Mouse (Mus musculus) lung, embryonic 15.5 days (tissue): Measurements from ENCODE around the gene Pitpnm2. TPM values are rescaled to one million over a fixed set of nuclear protein-coding genes. Genes with fewer than 3 reads are reported as not detected.

Experiments used
- ATAC-seq: fragments of 200-750 bp; cut with Nextera tagmentation; 2 replicates; pipeline ENCODE4 v1.8.0; 2017; ENCODE audit warnings: moderate number of reproducible peaks, borderline replicate concordance; ENCODE audit not compliant: low FRiP score, low TSS enrichment; ENCODE audit errors: extremely low read depth
- H3K27ac ChIP-seq: fragments of 300-500 bp; sonication (generic); 2 replicates; pipeline ENCODE4 v1.5.1; 2015; ENCODE audit warnings: moderate library complexity, mild to moderate bottlenecking, inconsistent platforms
- H3K27me3 ChIP-seq: fragments of 300-500 bp; sonication (generic); 2 replicates; pipeline ENCODE4 v1.6.1; 2015; ENCODE audit warnings: inconsistent platforms
- H3K36me3 ChIP-seq: fragments of 300-500 bp; sonication (generic); 2 replicates; pipeline ENCODE4 v1.6.1; 2015; ENCODE audit warnings: inconsistent platforms
- H3K4me1 ChIP-seq: fragments of 300-500 bp; sonication (generic); 2 replicates; pipeline ENCODE4 v1.6.1; 2015; ENCODE audit warnings: inconsistent platforms
- H3K4me2 ChIP-seq: fragments of 300-500 bp; sonication (generic); 2 replicates; pipeline ENCODE4 v1.6.1; 2015; ENCODE audit warnings: inconsistent platforms, mild to moderate bottlenecking, moderate library complexity
- H3K4me3 ChIP-seq: fragments of 300-500 bp; sonication (generic); 2 replicates; pipeline ENCODE4 v1.5.1; 2015; ENCODE audit warnings: mild to moderate bottlenecking, inconsistent platforms
- H3K9ac ChIP-seq: fragments of 300-500 bp; sonication (generic); 2 replicates; pipeline ENCODE4 v1.6.1; 2015; ENCODE audit warnings: inconsistent platforms
- H3K9me3 ChIP-seq: fragments of 300-500 bp; sonication (generic); 2 replicates; pipeline ENCODE4 v1.6.1; 2016; ENCODE audit warnings: inconsistent platforms
- WGBS: fragments of 180-500 bp; shearing (Covaris S2); methylation state at CpG from one replicate; pipeline ENCODE4 v1.1.7; 2015; 5-methylcytosine and 5-hydroxymethylcytosine counted together
- polyA plus RNA-seq: library from polyadenylated mRNA; unstranded; fragments of >200 nt; fragmentation: Nextera tagmentation; extraction: Ambion mirVana; gene quantifications from 2 replicates; pipeline ENCODE4 v1.2.1, GENCODE M21; 2015

The Pitpnm2 gene
- polyA plus RNA-seq, 1 experiment from 2014 or later, result 6.7 TPM

DNA sequence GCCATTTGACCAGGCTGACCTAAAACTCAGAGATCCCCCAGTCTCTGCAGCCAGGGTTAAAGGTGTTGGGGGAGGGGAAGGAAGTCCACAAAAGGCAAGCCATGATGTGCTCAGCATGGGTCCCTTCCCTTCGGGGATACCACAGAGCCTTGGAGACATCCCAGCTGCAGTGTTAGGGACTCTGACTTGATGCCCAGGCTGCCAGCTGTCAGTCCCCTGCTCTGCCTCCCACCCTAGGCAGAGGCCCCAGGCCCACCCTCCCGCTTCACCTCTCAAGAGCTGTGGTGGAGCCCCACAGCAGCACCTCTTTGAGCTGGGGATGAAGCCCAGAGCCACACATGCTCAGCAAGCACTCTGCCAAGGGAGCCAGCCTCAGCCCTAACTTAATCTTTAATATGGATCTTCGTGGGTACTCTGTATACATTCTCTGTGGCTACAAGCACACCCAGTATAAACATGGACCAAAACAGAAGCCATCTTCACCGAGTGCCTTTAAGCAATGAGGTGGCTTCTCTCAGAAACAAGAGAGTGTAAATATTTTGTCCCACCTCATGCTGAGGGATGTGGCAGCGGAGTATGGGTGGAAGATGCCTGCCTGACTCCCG, 171.6 kb downstream of the Pitpnm2 start:
- no peak for ATAC-seq
- Histone ChIP-seq H3K27ac (no peak overlapping the region), H3K27me3 (no peaks in the 10 kb centered on the region), H3K4me1 (peaks cover 34% of the 10 kb centered on the region), H3K9me3 (no peaks in the 10 kb centered on the region), H3K4me3 (no peak overlapping the region), H3K36me3 (no peaks in the 10 kb centered on the region), H3K9ac (no peak overlapping the region), H3K4me2 (no peak overlapping the region)
- WGBS, result 50% methylated on average over 6 of the region's 6 CpGs

DNA sequence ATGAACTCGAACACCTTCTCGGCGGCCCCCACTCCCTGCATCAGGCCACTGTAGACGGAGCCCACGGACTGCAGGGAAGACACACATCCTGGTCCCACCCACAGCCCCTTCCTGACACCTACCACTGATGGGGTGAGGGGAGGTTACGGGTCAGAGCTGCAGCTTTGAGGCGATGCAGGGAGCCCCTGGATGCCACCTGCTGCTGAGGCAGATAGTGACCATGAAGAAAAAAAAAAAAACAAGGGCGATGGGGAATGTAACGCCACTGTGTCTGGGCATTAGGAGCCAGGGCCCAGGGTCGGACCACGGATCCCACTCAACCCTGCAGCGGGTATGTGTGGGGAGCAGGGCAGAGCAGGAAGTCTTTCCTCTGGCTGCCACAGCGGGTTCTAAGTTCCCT, 172.3 kb downstream of the Pitpnm2 start:
- H3K36me3 ChIP-seq, result no peaks in the 10 kb centered on the region
- H3K27me3 ChIP-seq, result no peaks in the 10 kb centered on the region
- no peak for ATAC-seq
- H3K4me3 ChIP-seq, result no peak overlapping the region
- H3K27ac ChIP-seq, result no peak overlapping the region
- WGBS, result 78% methylated on average over 13 of the region's 13 CpGs
- H3K9ac ChIP-seq, result no peak overlapping the region
- no peaks in the 10 kb centered on the region for H3K9me3 ChIP-seq
- peaks cover 34% of the 10 kb centered on the region for H3K4me1 ChIP-seq
- no peak overlapping the region for H3K4me2 ChIP-seq

DNA sequence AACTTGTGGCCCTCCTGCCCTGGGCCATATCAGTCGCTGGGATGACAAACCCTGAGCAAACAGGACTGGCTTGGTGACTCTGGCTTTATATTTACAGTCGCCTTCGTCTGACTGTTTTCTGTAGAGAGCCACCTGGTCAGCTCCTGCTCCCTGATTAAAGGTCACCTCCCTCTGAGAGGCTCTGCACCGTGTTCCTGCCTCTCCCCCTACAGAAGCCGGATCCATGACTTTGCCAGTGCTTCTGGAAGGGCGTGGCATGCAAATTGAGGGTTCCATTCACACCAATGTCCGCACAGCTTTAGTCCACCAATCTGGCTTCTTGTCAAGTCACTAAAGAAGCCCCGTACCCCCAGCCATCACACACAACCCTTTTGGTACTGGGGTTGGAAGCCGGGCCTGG, 173.0 kb downstream of the Pitpnm2 start:
- no peak for ATAC-seq
- peaks cover 34% of the 10 kb centered on the region for H3K4me1 ChIP-seq
- H3K27me3 ChIP-seq, result no peaks in the 10 kb centered on the region

DNA sequence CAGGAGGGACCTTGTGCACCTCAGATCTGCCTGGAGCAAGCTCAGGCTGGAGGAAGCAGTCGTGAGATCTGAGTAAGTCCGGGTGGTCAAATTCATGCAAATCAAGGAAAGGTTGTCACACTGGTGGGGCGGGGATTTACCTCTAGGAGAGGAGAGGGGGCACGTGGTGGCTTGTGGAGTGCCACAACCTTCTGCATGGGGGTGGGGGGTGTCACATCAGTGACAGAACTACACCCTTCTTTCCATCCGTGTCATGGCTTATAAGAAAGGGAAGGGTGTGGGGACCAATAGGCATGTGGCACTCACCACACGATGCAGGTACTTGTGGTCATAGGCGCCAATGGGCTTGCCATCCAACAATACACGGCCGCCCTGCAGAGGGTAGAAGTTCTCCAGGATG, 173.8 kb downstream of the Pitpnm2 start:
- Histone ChIP-seq H3K27ac (0 out of 2 replicates have a peak overlapping the region, but pooled peaks have one; percentile 8), H3K9ac (no peak overlapping the region)
- ATAC-seq, result no peak

More for the DNA sequence above, 173.0 kb downstream of the Pitpnm2 start:
- H3K27ac ChIP-seq, result no peak overlapping the region
- 55% methylated on average over 9 of the region's 9 CpGs for WGBS
- no peak overlapping the region for H3K4me3 ChIP-seq
- H3K4me2 ChIP-seq, result no peak overlapping the region
- H3K36me3 ChIP-seq, result no peaks in the 10 kb centered on the region
- H3K9ac ChIP-seq, result no peak overlapping the region
- no peaks in the 10 kb centered on the region for H3K9me3 ChIP-seq

DNA sequence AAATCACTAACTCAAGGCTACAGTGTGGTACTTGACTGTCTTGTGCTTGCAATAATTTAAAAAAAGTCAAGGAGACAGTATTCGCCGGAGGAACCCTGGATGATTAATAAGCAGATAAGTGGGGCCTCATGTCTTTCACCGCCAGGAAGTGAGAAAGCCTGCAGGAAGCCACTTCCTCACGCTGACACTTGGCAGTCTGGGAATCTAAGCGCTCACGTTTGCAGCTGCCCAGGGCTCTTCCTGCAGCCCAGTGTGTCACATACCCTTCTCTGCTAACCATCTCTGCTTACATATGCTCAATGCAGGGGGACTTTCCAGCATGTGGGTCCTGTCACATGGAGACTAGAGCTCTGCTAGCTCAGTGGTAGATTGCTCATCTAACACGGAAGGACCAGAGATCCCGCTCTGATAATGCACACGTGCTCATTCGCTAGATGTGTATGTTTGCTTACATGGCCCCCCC, 174.7 kb downstream of the Pitpnm2 start:
- H3K36me3 ChIP-seq, result no peaks in the 10 kb centered on the region
- 21% methylated on average over 10 of the region's 10 CpGs for WGBS
- H3K27me3 ChIP-seq, result no peaks in the 10 kb centered on the region
- H3K9me3 ChIP-seq, result no peaks in the 10 kb centered on the region
- H3K9ac ChIP-seq, result no peak overlapping the region
- ATAC-seq, result peak; percentile 43; the same call in 1 of the 2 replicates
- H3K4me1 ChIP-seq, result peaks cover 34% of the 10 kb centered on the region
- 0 out of 2 replicates have a peak overlapping the region, but pooled peaks have one; percentile 7 for H3K27ac ChIP-seq
- H3K4me2 ChIP-seq, result no peak overlapping the region
- H3K4me3 ChIP-seq, result no peak overlapping the region

More for the DNA sequence above, 173.8 kb downstream of the Pitpnm2 start:
- Histone ChIP-seq H3K4me3 (no peak overlapping the region), H3K36me3 (no peaks in the 10 kb centered on the region), H3K4me1 (peaks cover 34% of the 10 kb centered on the region), H3K9me3 (no peaks in the 10 kb centered on the region), H3K4me2 (no peak overlapping the region), H3K27me3 (no peaks in the 10 kb centered on the region)
- WGBS, result 55% methylated on average over 9 of the region's 9 CpGs

DNA sequence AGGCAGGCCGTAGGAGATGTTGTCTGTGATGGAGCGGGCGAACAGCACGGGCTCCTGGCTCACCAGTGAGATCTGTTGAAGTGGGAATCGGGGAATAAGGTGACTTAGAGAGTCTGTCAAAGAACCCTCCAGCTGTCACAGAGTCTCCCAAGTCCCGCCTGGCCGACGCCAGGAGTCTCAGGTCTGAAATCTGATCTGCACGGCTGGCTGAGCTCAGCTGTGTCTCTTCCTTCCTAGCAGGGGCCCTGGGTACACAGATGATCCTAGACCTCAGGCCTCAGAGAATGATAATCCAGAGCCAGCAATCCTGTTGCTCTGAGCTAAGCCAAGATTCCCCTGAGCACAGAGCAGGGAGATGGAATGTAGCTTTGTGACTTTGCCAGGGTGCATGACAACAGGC, 175.9 kb downstream of the Pitpnm2 start:
- no peak for ATAC-seq
- no peaks in the 10 kb centered on the region for H3K9me3 ChIP-seq
- no peak overlapping the region for H3K9ac ChIP-seq
- no peaks in the 10 kb centered on the region for H3K36me3 ChIP-seq
- H3K4me3 ChIP-seq, result no peak overlapping the region
- H3K27ac ChIP-seq, result no peak overlapping the region
- H3K4me2 ChIP-seq, result no peak overlapping the region
- 46% methylated on average over 9 of the region's 9 CpGs for WGBS
- H3K27me3 ChIP-seq, result no peaks in the 10 kb centered on the region
- peaks cover 27% of the 10 kb centered on the region for H3K4me1 ChIP-seq

GRCm38 (mm10) chr5:124069657-124070056, 179.9 kb downstream of the Pitpnm2 start:
- Histone ChIP-seq H3K4me1 (peaks cover 10% of the 10 kb centered on the region; the same call in 1 of the 2 replicates), H3K9me3 (no peaks in the 10 kb centered on the region), H3K36me3 (no peaks in the 10 kb centered on the region), H3K27me3 (no peaks in the 10 kb centered on the region), H3K9ac (no peak overlapping the region), H3K4me3 (no peak overlapping the region), H3K27ac (no peak overlapping the region), H3K4me2 (no peak overlapping the region)
- WGBS, result 78% methylated on average over 3 of the region's 3 CpGs
- no peak for ATAC-seq

Other genes with a start within 250 kb of the Pitpnm2 start
- 38.1 and 41.3 TPM in 2 replicates for gene Vps37b, start 217.5 kb downstream of the Pitpnm2 start, polyA plus RNA-seq
- gene Abcb9, start 154.0 kb downstream of the Pitpnm2 start, polyA plus RNA-seq, result 1.9 and 3.6 TPM in 2 replicates
- gene Ogfod2, start 137.5 kb downstream of the Pitpnm2 start, polyA plus RNA-seq, result 26.5 and 27.6 TPM in 2 replicates
- gene Arl6ip4, start 133.7 kb downstream of the Pitpnm2 start, polyA plus RNA-seq, result 105 and 107 TPM in 2 replicates
- gene Mphosph9, start 78.2 kb upstream of the Pitpnm2 start, polyA plus RNA-seq, result 13.1 and 16.6 TPM in 2 replicates
- 19.1 and 20.8 TPM in 2 replicates for gene 2810006K23Rik, start 78.3 kb upstream of the Pitpnm2 start, polyA plus RNA-seq
- 118 and 192 TPM in 2 replicates for gene Cdk2ap1, start 113.3 kb upstream of the Pitpnm2 start, polyA plus RNA-seq
- gene Sbno1, start 176.2 kb upstream of the Pitpnm2 start, polyA plus RNA-seq, result 74.7 and 80.3 TPM in 2 replicates
- 59.8 and 61.3 TPM in 2 replicates for gene Kmt5a, start 190.2 kb upstream of the Pitpnm2 start, polyA plus RNA-seq
- 31.4 and 31.7 TPM in 2 replicates for gene Rilpl2, start 228.6 kb upstream of the Pitpnm2 start, polyA plus RNA-seq
- 25.3 and 26.5 TPM in 2 replicates for gene Snrnp35, start 233.4 kb upstream of the Pitpnm2 start, polyA plus RNA-seq